Mouse (Mus musculus): ENCODE measurements around the gene Glipr1l2.
"Not testable (repeated sequence)": the region's sequence is repeated elsewhere in the genome, so short reads cannot be mapped to it uniquely, and the experiment has no call there.

DNA sequence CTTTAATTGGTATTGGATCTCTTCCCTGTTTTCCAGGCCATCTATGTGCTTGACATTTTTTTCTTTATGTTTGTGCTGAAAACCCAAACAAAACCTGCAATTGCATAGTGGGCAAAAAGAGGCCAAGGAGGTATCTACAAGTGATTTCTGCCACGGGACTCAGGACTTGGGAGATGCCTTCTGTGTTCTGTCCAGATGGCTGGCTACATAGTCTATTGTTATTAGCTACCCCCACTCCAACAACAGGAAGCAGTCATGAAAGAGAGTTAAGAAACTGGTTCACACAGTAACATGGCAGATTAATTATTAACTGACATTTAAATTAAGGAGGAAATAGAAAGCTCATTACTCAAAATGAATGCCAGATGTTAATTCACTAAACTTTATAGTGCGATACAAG is 41.9 kb downstream of the Glipr1l2 start:
- TF ChIP-seq CTCF (IDR thresholded peaks at IDR 0.05; ENCODE audit: insufficient read depth, low read length); POLR2A (IDR thresholded peaks at IDR 0.05; ENCODE audit: borderline replicate concordance, extremely low read depth, low read depth, low read length): not testable (repeated sequence)
